Mouse (Mus musculus): ENCODE results near the gene Olfr92.
"Not testable (repeated sequence)": the region's sequence is repeated elsewhere in the genome, so short reads cannot be mapped to it uniquely, and the experiment has no call there.

- not testable (repeated sequence) for TF ChIP-seq CTCF (IDR thresholded peaks at IDR 0.05; ENCODE audit: control insufficient read depth, insufficient read depth, insufficient replicate concordance, low read depth, low read length); POLR2A (IDR thresholded peaks at IDR 0.05; ENCODE audit: control insufficient read depth, low read depth, low read length)
Observed at GRCm38 (mm10) chr17:37131366-37131765, 11.5 kb upstream of the Olfr92 start.

Data from testis, adult 2 months (tissue).